Mouse (Mus musculus): ENCODE results near the gene Gm8653.
"Not testable (repeated sequence)": the region's sequence is repeated elsewhere in the genome, so short reads cannot be mapped to it uniquely, and the experiment has no call there.

Gene Gm8653

DNA sequence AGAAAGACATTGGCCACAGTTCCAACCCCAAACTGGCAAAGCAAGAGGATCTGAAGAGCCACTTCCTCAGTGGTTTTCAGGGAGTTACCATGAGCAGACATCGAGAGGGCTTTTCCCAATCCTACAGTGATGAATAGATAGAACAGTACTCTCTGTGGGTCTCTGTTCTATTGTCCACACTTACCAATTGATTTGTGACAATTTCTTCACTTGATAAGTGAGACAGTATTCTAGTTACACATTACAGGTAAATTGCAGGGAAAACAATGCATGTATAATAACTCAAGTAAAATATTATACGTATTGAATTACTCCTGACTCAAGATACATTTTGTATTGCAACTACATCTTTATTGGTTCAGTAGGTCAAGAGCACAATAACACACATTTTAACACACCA lies at the start of gene Gm8653:
Gene Gm8653, minus strand, starts transcription at position 101 of the 400 bp plus-strand sequence.
- not testable (repeated sequence) for DNase-seq

DNA sequence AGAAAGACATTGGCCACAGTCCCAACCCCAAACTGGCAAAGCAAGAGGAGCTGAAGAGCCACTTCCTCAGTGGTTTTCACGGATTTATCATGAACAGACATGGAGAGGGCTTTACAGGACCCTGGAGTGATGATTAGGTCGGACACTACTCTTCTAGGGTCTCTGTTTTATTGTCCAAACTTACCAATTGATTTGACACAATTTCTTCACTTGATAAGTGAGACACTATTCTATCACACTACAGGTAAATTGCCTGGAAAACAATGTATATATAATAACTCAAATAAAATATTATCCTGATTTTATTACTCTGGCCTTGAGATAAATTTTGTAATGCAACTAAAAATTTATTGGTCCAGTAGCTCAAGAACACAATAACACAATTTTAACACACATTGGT lies 28.3 kb upstream of the Gm8653 start, which contains the start of gene Gm8453:
Gene Gm8453, minus strand, starts transcription at position 101 of the 400 bp plus-strand sequence.
- not testable (repeated sequence) for DNase-seq

DNA sequence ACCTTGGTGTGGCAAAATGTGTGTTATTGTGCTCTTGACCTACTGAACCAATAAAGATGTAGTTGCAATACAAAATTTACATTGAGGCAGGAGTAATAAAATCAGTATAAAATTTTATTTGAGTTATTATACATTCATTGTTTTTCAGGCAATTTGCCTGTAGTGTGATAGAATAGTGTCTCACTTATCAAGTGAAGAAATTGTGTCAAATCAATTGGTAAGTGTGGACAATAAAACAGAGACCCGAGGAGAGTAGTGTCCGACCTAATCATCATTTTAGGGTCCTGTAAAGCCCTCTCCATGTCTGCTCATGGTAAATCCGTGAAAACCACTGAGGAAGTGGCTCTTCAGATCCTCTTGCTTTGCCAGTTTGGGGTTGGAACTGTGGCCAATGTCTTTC lies 12.0 kb downstream of the Gm8653 start, which contains the start of gene Vmn1r143:
Gene Vmn1r143, plus strand, starts transcription at position 301 of the 400 bp plus-strand sequence.
- DNase-seq: not testable (repeated sequence)

DNA sequence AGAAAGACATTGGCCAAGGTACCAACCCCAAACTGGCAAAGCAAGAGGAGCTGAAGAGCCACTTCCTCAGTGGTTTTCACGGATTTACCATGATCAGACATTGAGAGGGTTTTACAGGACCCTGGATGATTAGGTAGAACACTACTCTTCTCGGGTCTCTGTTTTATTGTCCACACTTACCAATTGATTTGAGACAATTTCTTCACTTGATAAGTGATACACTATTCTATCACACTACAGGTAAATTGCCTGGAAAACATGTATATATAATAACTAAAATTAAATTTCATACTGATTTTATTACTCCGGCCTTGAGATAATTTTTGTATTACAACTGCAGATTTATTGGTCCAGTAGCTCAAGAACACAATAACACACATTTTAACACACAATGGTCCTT lies 37.1 kb downstream of the Gm8653 start, which contains the start of gene Vmn1r142:
Gene Vmn1r142, minus strand, starts transcription at position 101 of the 400 bp plus-strand sequence.
- not testable (repeated sequence) for DNase-seq

All from liver (tissue).